14 mouse cellular contexts compared by ENCODE assay signal in the genomic region with DNA sequence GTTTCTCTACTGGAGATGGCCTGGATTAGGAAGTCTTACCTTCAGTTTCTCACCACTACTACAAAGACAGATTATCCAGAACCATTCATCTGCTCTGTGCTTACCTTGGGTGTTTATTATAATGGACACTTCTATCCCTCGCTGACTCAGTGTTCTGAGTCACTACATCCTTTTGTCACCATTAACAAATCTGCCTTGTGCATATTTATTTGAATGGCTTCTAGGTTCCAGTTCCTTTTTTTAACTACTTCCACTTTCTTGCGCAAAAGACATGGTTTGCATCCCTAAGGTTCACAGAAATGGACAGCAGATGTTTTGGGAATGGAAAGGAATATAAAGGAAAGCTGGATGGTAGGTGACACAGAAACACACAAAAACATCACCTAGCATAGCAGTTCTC.
"Had no signal": no experiment of that assay in that cellular context is flagged by ENCODE, and none has a peak within 500 bp of the region (broad histone marks: within the 10 kb centered on the region; RNA-seq: fewer than 3 reads in every experiment).

No protein-coding gene starts in this region.

- H3K27me3 ChIP-seq: liver, embryonic 12.5 days; lung, embryonic 15.5 days; neural tube, embryonic 13.5 days had no signal

- H3K9ac ChIP-seq: kidney, embryonic 15.5 days; liver, embryonic 12.5 days; lung, embryonic 15.5 days; neural tube, embryonic 13.5 days had no signal

- H3K4me3 ChIP-seq: kidney, embryonic 15.5 days; left cerebral cortex, adult 2 months; limb, embryonic 10.5 days; liver, embryonic 12.5 days; lung, embryonic 15.5 days; midbrain, embryonic 10.5 days; neural tube, embryonic 13.5 days had no signal

- H3K36me3 ChIP-seq: kidney, embryonic 15.5 days; limb, embryonic 10.5 days; liver, embryonic 12.5 days; lung, embryonic 15.5 days; midbrain, embryonic 10.5 days; neural tube, embryonic 13.5 days had no signal

- ATAC-seq: liver, embryonic 12.5 days had no signal

- H3K4me1 ChIP-seq: liver, embryonic 12.5 days; lung, embryonic 15.5 days; midbrain, embryonic 10.5 days; neural tube, embryonic 13.5 days had no signal

- H3K27ac ChIP-seq: kidney, embryonic 15.5 days; left cerebral cortex, adult 2 months; limb, embryonic 10.5 days; liver, embryonic 12.5 days; lung, embryonic 15.5 days; midbrain, embryonic 10.5 days; neural tube, embryonic 13.5 days had no signal

- H3K4me2 ChIP-seq: kidney, embryonic 15.5 days; liver, embryonic 12.5 days; lung, embryonic 15.5 days; neural tube, embryonic 13.5 days had no signal

- H3K9me3 ChIP-seq: kidney, embryonic 15.5 days; limb, embryonic 10.5 days; liver, embryonic 12.5 days; lung, embryonic 15.5 days; midbrain, embryonic 10.5 days; neural tube, embryonic 13.5 days had no signal

- DNase-seq: kidney, adult 2 months; kidney, postnatal 14 days; lung, postnatal 14 days; midbrain, embryonic 14.5 days; right cerebral cortex, adult 18-20 months; right cerebral cortex, postnatal 25 days; thymus, postnatal 4 days had no signal
